Mouse (Mus musculus) MEL (cell line): ENCODE measurements at regions not wholly inside any gene's neighbourhood (a gene's known extent, or its start where the extent isn't known, plus 50 kb on each side); places are given as distances from the start of the nearest gene placed in this dataset.

Source experiments
- GATA1 ChIP-seq: IDR thresholded peaks from 2 replicates; pipeline ENCODE4 v1.6.1; 2011; ENCODE audit warnings: low read depth, low read length, improper control_type of control experiment
- JUND ChIP-seq: IDR thresholded peaks from 2 replicates; pipeline ENCODE4 v1.6.1; 2011; ENCODE audit warnings: low read depth, mild to moderate bottlenecking, improper control_type of control experiment, low read length
- MAFK ChIP-seq: IDR thresholded peaks from 2 replicates; pipeline ENCODE4 v1.6.1; 2011; ENCODE audit warnings: low read depth, mild to moderate bottlenecking, low read length, improper control_type of control experiment, borderline replicate concordance

DNA sequence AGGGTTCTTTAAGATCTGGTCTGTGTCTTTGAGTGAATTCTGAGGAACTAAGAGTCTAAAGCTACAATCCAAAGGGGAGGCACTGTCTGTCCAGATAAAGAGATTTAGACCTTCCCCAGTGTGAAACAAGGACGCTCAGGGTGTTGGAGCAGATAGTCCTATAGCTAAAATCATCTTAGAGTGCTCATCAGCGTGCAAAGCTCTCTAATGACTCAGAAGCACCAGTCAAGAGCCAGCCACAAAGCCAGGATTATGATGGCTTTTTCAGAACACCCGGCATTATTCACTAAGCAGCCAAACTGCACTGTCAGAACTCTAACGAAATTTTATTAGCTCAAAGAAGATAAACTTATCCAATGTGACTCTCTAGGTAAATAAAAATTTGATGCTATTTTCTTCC lies 138.1 kb downstream of the Ice1 start:
- TF ChIP-seq GATA1: no peak
- no peak for TF ChIP-seq JUND
- TF ChIP-seq MAFK: no peak
